Mouse (Mus musculus): ENCODE results near the gene Ppm1h.

Ppm1h gene

GRCm38 (mm10) chr10:122886055-122886915 lies 207.7 kb downstream of the Ppm1h start:
- no peak for TF ChIP-seq GATA4 (IDR thresholded peaks at IDR 0.05; ENCODE audit: insufficient replicate concordance, low read length)

GRCm38 (mm10) chr10:122886916-122887527 lies 208.5 kb downstream of the Ppm1h start:
- no peak for TF ChIP-seq GATA4 (IDR thresholded peaks at IDR 0.05; ENCODE audit: insufficient replicate concordance, low read length)

- TF ChIP-seq GATA4 (IDR thresholded peaks at IDR 0.05; ENCODE audit: insufficient replicate concordance, low read length): no peak
Measured at GRCm38 (mm10) chr10:122887528-122888183, 209.1 kb downstream of the Ppm1h start.

GRCm38 (mm10) chr10:122890682-122891350 lies 212.3 kb downstream of the Ppm1h start:
- no peak for TF ChIP-seq GATA4 (IDR thresholded peaks at IDR 0.05; ENCODE audit: insufficient replicate concordance, low read length)

- no peak for TF ChIP-seq GATA4 (IDR thresholded peaks at IDR 0.05; ENCODE audit: insufficient replicate concordance, low read length)
Measured at GRCm38 (mm10) chr10:122891461-122891860, 212.9 kb downstream of the Ppm1h start.

- TF ChIP-seq GATA4 (IDR thresholded peaks at IDR 0.05; ENCODE audit: insufficient replicate concordance, low read length): no peak
Measured at GRCm38 (mm10) chr10:122894555-122895069, 216.1 kb downstream of the Ppm1h start.

GRCm38 (mm10) chr10:122895121-122895770 lies 216.7 kb downstream of the Ppm1h start:
- TF ChIP-seq GATA4 (IDR thresholded peaks at IDR 0.05; ENCODE audit: insufficient replicate concordance, low read length): no peak

- no peak for TF ChIP-seq GATA4 (IDR thresholded peaks at IDR 0.05; ENCODE audit: insufficient replicate concordance, low read length)
Measured at GRCm38 (mm10) chr10:122899971-122900370, 221.4 kb downstream of the Ppm1h start.

GRCm38 (mm10) chr10:122900466-122900865 lies 221.9 kb downstream of the Ppm1h start:
- TF ChIP-seq GATA4 (IDR thresholded peaks at IDR 0.05; ENCODE audit: insufficient replicate concordance, low read length): no peak

- no peak for TF ChIP-seq GATA4 (IDR thresholded peaks at IDR 0.05; ENCODE audit: insufficient replicate concordance, low read length)
Measured at GRCm38 (mm10) chr10:122901379-122901778, 222.8 kb downstream of the Ppm1h start.

GRCm38 (mm10) chr10:122909406-122910032 lies 231.0 kb downstream of the Ppm1h start:
- TF ChIP-seq GATA4 (IDR thresholded peaks at IDR 0.05; ENCODE audit: insufficient replicate concordance, low read length): no peak

GRCm38 (mm10) chr10:122910798-122911225 lies 232.2 kb downstream of the Ppm1h start:
- no peak for TF ChIP-seq GATA4 (IDR thresholded peaks at IDR 0.05; ENCODE audit: insufficient replicate concordance, low read length)

- no peak for TF ChIP-seq GATA4 (IDR thresholded peaks at IDR 0.05; ENCODE audit: insufficient replicate concordance, low read length)
Measured at GRCm38 (mm10) chr10:122911668-122912067, 233.1 kb downstream of the Ppm1h start.

- TF ChIP-seq GATA4 (IDR thresholded peaks at IDR 0.05; ENCODE audit: insufficient replicate concordance, low read length): no peak
Measured at GRCm38 (mm10) chr10:122912086-122912690, 233.6 kb downstream of the Ppm1h start.
